20 mouse cellular contexts compared by ENCODE assay signal in genomic region chr19:6542367-6543034, GRCm38 (mm10). TPM values are rescaled to one million over a fixed set of nuclear protein-coding genes. Genes with fewer than 3 reads are reported as not detected.
DNase-seq lines count a peak whose midpoint lies in the region; ATAC-seq and TF ChIP-seq lines count a peak whose summit lies in the region.
"Had no signal": no experiment of that assay in that cellular context is flagged by ENCODE, and none has a peak within 500 bp of the region (broad histone marks: within the 10 kb centered on the region; RNA-seq: fewer than 3 reads in every experiment).

Gene Slc22a12, minus strand, starts transcription at chr19:6543032.

- ATAC-seq in cerebellum, adult (ENCODE audit: insufficient number of reproducible peaks, low FRiP score, low TSS enrichment), result no peak
- peak; percentile 63 for ATAC-seq in hindbrain, postnatal 0 days
- ATAC-seq in hindbrain, embryonic 14.5 days (ENCODE audit: low FRiP score), result no peak
- ATAC-seq in midbrain, postnatal 0 days (ENCODE audit: low FRiP score), result 0 out of 2 replicates have a peak, but pooled peaks have one; percentile 35
- ATAC-seq in midbrain, embryonic 15.5 days (replicated peaks), result no peak
- ATAC-seq in kidney, embryonic 15.5 days (replicated peaks; ENCODE audit: low FRiP score), result 0 out of 2 replicates have a peak, but pooled peaks have one; percentile 11
- ATAC-seq: forebrain, embryonic 15.5 days; liver, postnatal 0 days had no signal

- no peak within 1 kb of the TSS for H3K9ac ChIP-seq in hindbrain, postnatal 0 days (replicated peaks; ENCODE audit: low read length)
- no peak within 1 kb of the TSS for H3K9ac ChIP-seq in hindbrain, embryonic 14.5 days
- H3K9ac ChIP-seq in midbrain, postnatal 0 days (replicated peaks; ENCODE audit: low read length, poor library complexity, severe bottlenecking), result no peak within 1 kb of the TSS
- H3K9ac ChIP-seq in midbrain, embryonic 15.5 days, result no peak within 1 kb of the TSS
- no peak within 1 kb of the TSS for H3K9ac ChIP-seq in kidney, embryonic 15.5 days
- H3K9ac ChIP-seq: forebrain, embryonic 15.5 days; limb, embryonic 13.5 days; liver, postnatal 0 days; neural tube, embryonic 13.5 days had no signal

- DNase-seq in cerebellum, adult 11 months, result peak; percentile 9
- peak; percentile 58 for DNase-seq in hindbrain, postnatal 0 days (ENCODE audit: low spot score)
- DNase-seq in hindbrain, embryonic 14.5 days (ENCODE audit: low spot score), result no peak
- peak; percentile 64 for DNase-seq in midbrain, postnatal 0 days (ENCODE audit: low spot score)
- DNase-seq in Muller cell, postnatal 12 days (ENCODE audit: inconsistent ontology term), result no peak
- DNase-seq: heart, postnatal 36 days; liver, postnatal 0 days; lung, postnatal 36 days; midbrain, embryonic 14.5 days; thymus, adult 18-20 months had no signal

- H3K9me3 ChIP-seq in hindbrain, postnatal 0 days (ENCODE audit: low read length), result no peaks in the 10 kb centered on the region
- no peaks in the 10 kb centered on the region for H3K9me3 ChIP-seq in hindbrain, embryonic 14.5 days (ENCODE audit: control insufficient read depth, low read length)
- no peaks in the 10 kb centered on the region for H3K9me3 ChIP-seq in midbrain, postnatal 0 days (ENCODE audit: low read length)
- no peaks in the 10 kb centered on the region for H3K9me3 ChIP-seq in midbrain, embryonic 15.5 days
- no peaks in the 10 kb centered on the region for H3K9me3 ChIP-seq in kidney, embryonic 15.5 days (replicated peaks)
- H3K9me3 ChIP-seq: forebrain, embryonic 15.5 days; neural tube, embryonic 13.5 days had no signal

- no peak for TF ChIP-seq CTCF in hindbrain, postnatal 0 days (IDR thresholded peaks at IDR 0.05; ENCODE audit: low read depth)
- TF ChIP-seq CTCF in midbrain, postnatal 0 days (IDR thresholded peaks at IDR 0.05), result no peak

- no peaks in the 10 kb centered on the region for H3K36me3 ChIP-seq in hindbrain, postnatal 0 days (ENCODE audit: insufficient read depth, low read length)
- H3K36me3 ChIP-seq in hindbrain, embryonic 14.5 days (replicated peaks; ENCODE audit: control insufficient read depth, insufficient read depth), result no peaks in the 10 kb centered on the region
- H3K36me3 ChIP-seq in midbrain, postnatal 0 days (ENCODE audit: insufficient read depth, low read length), result no peaks in the 10 kb centered on the region
- no peaks in the 10 kb centered on the region for H3K36me3 ChIP-seq in midbrain, embryonic 15.5 days (replicated peaks)
- H3K36me3 ChIP-seq in kidney, embryonic 15.5 days, result no peaks in the 10 kb centered on the region
- H3K36me3 ChIP-seq: forebrain, embryonic 15.5 days; limb, embryonic 13.5 days; neural tube, embryonic 13.5 days had no signal

- 84% methylated on average over 16 of the region's 16 CpGs for WGBS in hindbrain, postnatal 0 days
- WGBS in hindbrain, embryonic 14.5 days, result 89% methylated on average over 16 of the region's 16 CpGs
- WGBS in midbrain, postnatal 0 days, result 89% methylated on average over 16 of the region's 16 CpGs
- WGBS in midbrain, embryonic 15.5 days, result 89% methylated on average over 16 of the region's 16 CpGs
- 71% methylated on average over 16 of the region's 16 CpGs for WGBS in kidney, embryonic 15.5 days

- peaks cover 4% of the 10 kb centered on the region; the same call in 1 of the 2 replicates for H3K4me1 ChIP-seq in hindbrain, postnatal 0 days (ENCODE audit: insufficient read depth, low read length)
- H3K4me1 ChIP-seq in hindbrain, embryonic 14.5 days (replicated peaks; ENCODE audit: control insufficient read depth, insufficient read depth, low read length), result no peaks in the 10 kb centered on the region
- H3K4me1 ChIP-seq in midbrain, postnatal 0 days (ENCODE audit: insufficient read depth, low read length), result no peaks in the 10 kb centered on the region
- no peaks in the 10 kb centered on the region for H3K4me1 ChIP-seq in midbrain, embryonic 15.5 days
- H3K4me1 ChIP-seq in kidney, embryonic 15.5 days, result peaks cover 7% of the 10 kb centered on the region; the same call in 1 of the 2 replicates
- H3K4me1 ChIP-seq: forebrain, embryonic 15.5 days; limb, embryonic 13.5 days; neural tube, embryonic 13.5 days had no signal

- peak within 1 kb of the TSS; percentile 7; the same call in 1 of the 2 replicates for H3K27ac ChIP-seq in hindbrain, postnatal 0 days
- no peak within 1 kb of the TSS for H3K27ac ChIP-seq in hindbrain, embryonic 14.5 days
- no peak within 1 kb of the TSS for H3K27ac ChIP-seq in midbrain, postnatal 0 days (ENCODE audit: low read depth, low read length)
- no peak within 1 kb of the TSS for H3K27ac ChIP-seq in midbrain, embryonic 15.5 days
- H3K27ac ChIP-seq in kidney, embryonic 15.5 days, result peak within 1 kb of the TSS; percentile 75
- H3K27ac ChIP-seq: forebrain, embryonic 15.5 days; limb, embryonic 13.5 days; neural tube, embryonic 13.5 days had no signal

- H3K4me3 ChIP-seq in hindbrain, postnatal 0 days (ENCODE audit: low read length), result no peak within 1 kb of the TSS
- no peak within 1 kb of the TSS for H3K4me3 ChIP-seq in hindbrain, embryonic 14.5 days (replicated peaks; ENCODE audit: low read length)
- no peak within 1 kb of the TSS for H3K4me3 ChIP-seq in midbrain, postnatal 0 days (ENCODE audit: low read depth, low read length)
- H3K4me3 ChIP-seq in midbrain, embryonic 15.5 days, result no peak within 1 kb of the TSS
- H3K4me3 ChIP-seq in kidney, embryonic 15.5 days (replicated peaks), result 0 out of 2 replicates have a peak within 1 kb of the TSS, but pooled peaks have one; percentile 14
- H3K4me3 ChIP-seq: forebrain, embryonic 15.5 days; limb, embryonic 13.5 days; neural tube, embryonic 13.5 days had no signal

- no peak within 1 kb of the TSS for H3K4me2 ChIP-seq in hindbrain, postnatal 0 days (ENCODE audit: low read depth, low read length)
- no peak within 1 kb of the TSS for H3K4me2 ChIP-seq in hindbrain, embryonic 14.5 days (replicated peaks)
- H3K4me2 ChIP-seq in midbrain, postnatal 0 days (ENCODE audit: low read depth, low read length, poor library complexity, severe bottlenecking), result no peak within 1 kb of the TSS
- H3K4me2 ChIP-seq in midbrain, embryonic 15.5 days, result no peak within 1 kb of the TSS
- H3K4me2 ChIP-seq in kidney, embryonic 15.5 days, result peak within 1 kb of the TSS; percentile 20
- H3K4me2 ChIP-seq: forebrain, embryonic 15.5 days; limb, embryonic 13.5 days; neural tube, embryonic 13.5 days had no signal

- H3K27me3 ChIP-seq in hindbrain, postnatal 0 days (ENCODE audit: insufficient read depth, low read length), result no peaks in the 10 kb centered on the region
- no peaks in the 10 kb centered on the region for H3K27me3 ChIP-seq in hindbrain, embryonic 14.5 days (ENCODE audit: control insufficient read depth, insufficient read depth, low read length)
- H3K27me3 ChIP-seq in midbrain, postnatal 0 days (ENCODE audit: insufficient read depth, low read length), result no peaks in the 10 kb centered on the region
- no peaks in the 10 kb centered on the region for H3K27me3 ChIP-seq in midbrain, embryonic 15.5 days (replicated peaks)
- peaks cover 3% of the 10 kb centered on the region; the same call in 1 of the 2 replicates for H3K27me3 ChIP-seq in kidney, embryonic 15.5 days
- H3K27me3 ChIP-seq: forebrain, embryonic 15.5 days; neural tube, embryonic 13.5 days had no signal

RNA-seq across cellular contexts. Expression of gene Slc22a12, which starts in this region (rescaled TPM):
- total RNA-seq in hindbrain, postnatal 0 days (2014; rRNA removed), result 0.21 and 1.2 TPM in 2 replicates
- polyA plus RNA-seq in hindbrain, postnatal 0 days (2015; fragmentation: Nextera tagmentation; extraction: Ambion mirVana), result 0.28 and 0.35 TPM in 2 replicates
- not detected in 2 replicates for polyA plus RNA-seq in hindbrain, embryonic 14.5 days (2014; fragmentation: Nextera tagmentation; extraction: Ambion mirVana)
- total RNA-seq in midbrain, postnatal 0 days (2014; rRNA removed), result 0.71 TPM in 1 of 2 replicates, not detected in the other
- 0.45 and 0.57 TPM in 2 replicates for polyA plus RNA-seq in midbrain, postnatal 0 days (2015; fragmentation: Nextera tagmentation; extraction: Ambion mirVana)
- polyA plus RNA-seq in midbrain, embryonic 15.5 days (2015; fragmentation: Nextera tagmentation; extraction: Ambion mirVana), result 0.17 and 0.32 TPM in 2 replicates
- 14.1 and 16.3 TPM in 2 replicates for polyA plus RNA-seq in kidney, embryonic 15.5 days (2015; fragmentation: Nextera tagmentation; extraction: Ambion mirVana)
- total RNA-seq: common myeloid progenitor, adult 5-6 weeks; gastrocnemius, adult 8-10 months; heart, postnatal 36 days; left cerebral cortex, adult 18-20 months had no signal
- polyA plus RNA-seq: embryonic facial prominence, embryonic 14.5 days; forebrain, embryonic 15.5 days; limb, embryonic 13.5 days; liver, postnatal 0 days; midbrain, embryonic 14.5 days; neural tube, embryonic 13.5 days had no signal

Comparison
In these comparisons a context has a peak if more than half of its experiments do, and no peak if none do; other contexts are left out.
1. DNase-seq: peak in cerebellum, adult 11 months (single experiment) and hindbrain, postnatal 0 days (single experiment); none in hindbrain, embryonic 14.5 days (single experiment) and Muller cell, postnatal 12 days (single experiment).
2. ATAC-seq: peak in hindbrain, postnatal 0 days (single experiment) and kidney, embryonic 15.5 days (single experiment); none in cerebellum, adult (single experiment), hindbrain, embryonic 14.5 days (single experiment) and midbrain, embryonic 15.5 days (single experiment).
3. H3K27ac ChIP-seq: peak in hindbrain, postnatal 0 days (single experiment) and kidney, embryonic 15.5 days (single experiment); none in hindbrain, embryonic 14.5 days (single experiment), midbrain, postnatal 0 days (single experiment) and midbrain, embryonic 15.5 days (single experiment).
4. Peak in DNase-seq and ATAC-seq in midbrain, postnatal 0 days; RNA of the gene not detected or under 1 TPM.